Mouse (Mus musculus) cortical plate, adult 2 months (tissue): ENCODE measurements at regions not wholly inside any gene's neighbourhood (a gene's known extent, or its start where the extent isn't known, plus 50 kb on each side); places are given as distances from the start of the nearest gene placed in this dataset.

Experiments
- CTCF ChIP-seq: fragments of 200-500 bp; IDR thresholded peaks from 2 replicates; pipeline ENCODE4 v1.5.1; 2011; ENCODE audit warnings: mild to moderate bottlenecking, control low read depth, low read length; ENCODE audit not compliant: insufficient read depth; ENCODE audit errors: extremely low read depth
- POLR2A ChIP-seq: fragments of 200-500 bp; IDR thresholded peaks from 2 replicates; pipeline ENCODE4 v1.6.1; 2011; ENCODE audit warnings: mild to moderate bottlenecking, low read length, control low read depth; ENCODE audit not compliant: insufficient read depth; ENCODE audit errors: extremely low read depth

DNA sequence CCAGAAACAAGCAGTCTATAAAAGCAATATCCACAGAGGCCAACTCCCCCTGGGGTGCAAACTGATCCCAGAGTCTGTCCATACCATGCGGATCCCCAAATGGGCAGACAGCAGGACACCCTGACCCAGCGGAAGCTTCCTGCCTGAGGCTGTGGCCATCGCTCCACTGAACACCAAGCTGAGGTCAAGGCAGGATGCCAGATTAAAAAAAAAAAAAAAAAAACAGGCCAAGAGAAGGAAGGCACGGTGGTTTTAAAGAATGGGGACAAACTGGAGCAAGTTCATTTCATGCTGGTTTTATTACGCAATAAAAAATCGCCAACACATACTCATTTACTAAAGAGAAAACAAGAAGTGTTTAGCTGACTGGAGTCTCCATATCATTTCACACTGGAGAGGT, 156.5 kb upstream of the Gmds start:
- TF ChIP-seq POLR2A (no peak), CTCF (no peak)
